Mouse (Mus musculus) liver, adult (tissue): Measurements from ENCODE around the gene Gm3625.

ENCODE experiments used
- GATA4 ChIP-seq: IDR thresholded peaks from 2 replicates; pipeline ENCODE4 v1.6.1; 2014; ENCODE audit warnings: mild to moderate bottlenecking, low read length; ENCODE audit not compliant: insufficient replicate concordance

Gene Gm3625

GRCm38 (mm10) chr12:4592541-4593165 lies at the start of gene Gm3625, which contains the start of gene Itsn2:
TSS of gene Gm3625 (minus strand) at chr12:4592927.
TSS of gene Itsn2 (plus strand) at chr12:4592638.
- TF ChIP-seq GATA4 = no peak

- no peak for TF ChIP-seq GATA4
Measured at GRCm38 (mm10) chr12:4640737-4641136, 48.0 kb upstream of the Gm3625 start.

- TF ChIP-seq GATA4 = no peak
Measured at GRCm38 (mm10) chr12:4638438-4638837, 45.7 kb upstream of the Gm3625 start.

- no peak for TF ChIP-seq GATA4
Measured at GRCm38 (mm10) chr12:4632957-4633356, 40.2 kb upstream of the Gm3625 start.

GRCm38 (mm10) chr12:4624201-4624600 lies 31.5 kb upstream of the Gm3625 start:
- TF ChIP-seq GATA4 = no peak

GRCm38 (mm10) chr12:4614722-4615121 lies 22.0 kb upstream of the Gm3625 start:
- no peak for TF ChIP-seq GATA4

- no peak for TF ChIP-seq GATA4
Measured at GRCm38 (mm10) chr12:4606625-4607024, 13.9 kb upstream of the Gm3625 start.

- no peak for TF ChIP-seq GATA4
Measured at GRCm38 (mm10) chr12:4599713-4600112, 7.0 kb upstream of the Gm3625 start.

GRCm38 (mm10) chr12:4598666-4599428 lies 6.1 kb upstream of the Gm3625 start:
- TF ChIP-seq GATA4 = no peak

GRCm38 (mm10) chr12:4595055-4595454 lies 2.3 kb upstream of the Gm3625 start:
- no peak for TF ChIP-seq GATA4

- no peak for TF ChIP-seq GATA4
Measured at GRCm38 (mm10) chr12:4593930-4594391, 1.2 kb upstream of the Gm3625 start.

- TF ChIP-seq GATA4 = no peak
Measured at GRCm38 (mm10) chr12:4593166-4593929, 621 bp upstream of the Gm3625 start.

- TF ChIP-seq GATA4 = no peak
Measured at GRCm38 (mm10) chr12:4592025-4592424, 702 bp downstream of the Gm3625 start.

GRCm38 (mm10) chr12:4588603-4589002 lies 4.1 kb downstream of the Gm3625 start:
- no peak for TF ChIP-seq GATA4

GRCm38 (mm10) chr12:4587846-4588245 lies 4.9 kb downstream of the Gm3625 start:
- no peak for TF ChIP-seq GATA4

- TF ChIP-seq GATA4 = no peak
Measured at GRCm38 (mm10) chr12:4582326-4582725, 10.4 kb downstream of the Gm3625 start.

GRCm38 (mm10) chr12:4574065-4574464 lies 18.7 kb downstream of the Gm3625 start:
- no peak for TF ChIP-seq GATA4
